Mouse (Mus musculus) left cerebral cortex, postnatal 25 days (tissue): ENCODE data around the gene Mxi1. TPM values are rescaled to one million over a fixed set of nuclear protein-coding genes. Genes with fewer than 3 reads are reported as not detected.

Experiments
- DNase-seq, 2 experiments: peaks; one replicate each; pipeline ENCODE4 v3.0.0; 2022; ENCODE audit warnings: low spot score in 2 of 2, mixed read lengths in 1 of 2
- intact Hi-C: fragments of 180-260 bp; cut with DNase I; formaldehyde crosslinking; loops from one replicate; pipeline ENCODE4 v1.15.1; 2025
- total RNA-seq, 2 experiments: library from RNA; stranded (reverse); gene quantifications; 2 replicates each; pipeline ENCODE4 v1.2.3; 2021

Gene Mxi1
- total RNA-seq, 2 experiments from 2014 or later = 84.1 to 84.2 TPM

DNA sequence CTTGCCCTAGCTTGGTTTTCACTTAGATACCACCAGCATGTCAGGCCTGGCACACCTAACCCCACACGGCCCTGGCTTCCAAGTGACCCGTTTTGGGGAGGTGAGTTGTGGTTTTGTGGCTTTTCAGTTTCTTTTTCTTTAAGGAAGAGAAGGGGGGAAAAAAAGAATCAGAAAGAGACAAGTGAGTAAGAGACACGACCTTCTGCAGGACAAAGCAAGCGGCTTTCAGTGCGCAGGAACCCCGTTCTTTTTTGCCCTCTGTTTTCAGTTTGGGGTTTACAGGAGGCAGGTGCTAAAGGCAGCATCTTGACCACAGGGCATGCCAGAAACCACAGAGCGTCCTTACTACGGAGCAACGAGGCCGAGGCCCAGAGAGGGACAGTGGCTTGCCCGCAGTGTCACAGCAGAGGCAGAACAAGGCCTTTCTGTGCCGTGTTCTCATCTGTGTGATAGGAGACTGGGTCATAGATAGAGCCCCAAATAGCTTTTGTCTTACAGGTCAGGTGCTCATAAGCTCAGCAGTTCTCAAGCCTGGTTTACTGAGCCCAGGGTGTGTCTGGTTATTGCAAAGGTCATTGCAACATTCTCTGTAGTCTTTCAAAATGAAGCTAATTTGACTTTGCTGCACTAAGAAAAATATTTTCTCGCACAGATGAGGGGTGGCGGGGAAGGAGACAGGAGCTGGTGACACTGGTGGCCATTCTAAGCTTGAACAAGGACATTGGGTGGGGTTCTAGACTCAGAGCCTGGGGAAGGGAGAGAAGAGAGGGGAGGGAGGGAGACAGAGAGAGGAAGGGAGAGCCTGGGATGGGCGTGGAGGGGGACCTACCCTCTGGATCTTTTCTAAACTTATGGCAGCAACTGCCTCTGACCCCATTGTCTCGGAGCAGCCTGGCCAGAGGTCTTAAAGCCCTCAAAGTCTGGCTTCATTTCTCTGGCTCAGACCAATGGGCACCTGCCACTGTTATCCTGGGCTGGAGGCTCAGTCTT is 8.1 kb downstream of the Mxi1 start:
- DNase-seq = no peak
- intact Hi-C loops = no loop called here

DNA sequence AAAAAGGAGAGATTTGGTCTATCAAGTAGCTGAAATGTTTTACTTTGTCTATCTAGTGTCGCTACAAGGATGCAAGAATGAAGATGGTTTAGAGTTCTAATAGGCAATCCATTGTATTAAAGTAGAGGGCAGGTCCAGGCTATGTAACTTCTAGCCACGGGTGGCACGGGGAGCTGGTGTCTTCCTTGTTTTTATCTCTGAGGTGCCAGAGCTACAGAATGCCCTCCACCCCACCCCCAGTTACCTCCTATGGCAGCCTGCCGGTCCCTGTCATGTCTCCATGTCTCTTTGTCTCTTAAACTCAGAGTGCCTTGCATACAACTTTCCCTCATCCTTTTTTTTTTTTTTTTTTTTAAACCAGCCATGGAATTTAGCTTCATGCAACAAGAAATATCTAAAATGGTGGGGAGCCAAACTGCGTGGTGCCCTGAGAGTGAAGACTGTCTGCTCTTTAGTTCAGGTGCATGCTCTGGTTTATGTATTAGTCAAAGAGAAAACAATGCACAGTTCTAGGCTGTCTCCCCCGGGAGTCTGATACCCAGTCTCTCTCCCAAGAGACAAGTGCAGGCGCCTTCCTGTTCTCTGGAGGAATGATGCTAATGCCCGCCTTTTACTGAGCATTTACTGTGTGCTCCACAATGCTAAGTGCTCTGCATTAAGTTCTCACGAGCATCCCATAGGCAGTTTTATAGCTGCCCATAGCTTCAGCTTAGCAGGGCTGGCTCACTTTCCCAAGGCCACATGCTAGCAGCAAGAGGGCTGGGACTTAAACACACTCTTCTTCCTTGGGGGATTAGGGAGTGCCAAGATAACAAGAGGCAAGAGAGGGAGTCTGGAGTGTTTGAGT is 10.2 kb downstream of the Mxi1 start:
- no peak for DNase-seq
- intact Hi-C loops = no loop called here

DNA sequence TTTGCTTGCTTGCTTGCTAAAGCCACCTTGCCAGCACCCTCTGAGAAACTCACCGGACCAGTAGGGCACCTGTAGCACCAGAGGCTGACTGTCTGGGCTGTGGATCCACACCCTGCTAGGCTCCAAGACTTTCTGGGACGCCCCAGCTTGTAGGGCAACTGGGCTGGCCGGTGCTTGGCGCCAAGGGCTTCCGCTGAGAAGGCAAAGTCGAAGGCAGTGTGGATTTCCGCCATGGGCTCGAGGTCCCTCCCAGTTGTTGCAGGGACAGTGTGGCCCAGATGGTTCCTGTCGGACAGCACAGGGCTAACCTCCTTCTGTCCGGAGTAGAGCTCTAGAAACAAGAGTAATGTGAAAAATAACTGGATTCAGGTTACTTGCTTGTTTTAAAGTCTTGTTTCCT is 11.0 kb downstream of the Mxi1 start:
- intact Hi-C loops = no loop called here
- no peak for DNase-seq

DNA sequence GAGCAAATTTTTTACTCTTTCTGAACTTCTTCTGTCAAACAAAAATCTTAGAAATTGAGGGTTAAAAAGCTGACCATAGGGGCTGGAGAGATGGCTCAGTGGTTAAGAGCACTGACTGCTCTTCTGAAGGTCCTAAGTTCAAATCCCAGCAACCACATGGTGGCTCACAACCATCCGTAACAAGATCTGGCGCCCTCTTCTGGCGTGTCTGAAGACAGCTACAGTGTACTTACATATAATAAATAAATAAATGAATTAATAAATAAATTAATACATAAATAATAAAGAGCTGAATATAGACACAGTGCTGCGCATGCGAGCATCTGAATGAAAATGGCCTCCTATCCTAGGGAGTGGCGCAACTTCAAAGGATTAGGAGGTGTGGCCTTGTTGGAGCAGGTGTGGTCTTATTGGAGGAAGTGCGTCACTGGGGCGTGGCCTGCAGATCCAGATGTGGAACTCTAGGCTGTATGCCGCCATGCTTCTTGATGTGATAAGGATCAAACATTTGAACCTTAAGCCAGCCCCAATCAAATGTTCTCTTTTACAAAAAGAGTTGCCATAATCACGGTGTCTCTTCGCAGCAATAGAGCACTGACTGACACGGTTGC is 12.2 kb downstream of the Mxi1 start:
- intact Hi-C loops = no loop called here
- DNase-seq = no peak

DNA sequence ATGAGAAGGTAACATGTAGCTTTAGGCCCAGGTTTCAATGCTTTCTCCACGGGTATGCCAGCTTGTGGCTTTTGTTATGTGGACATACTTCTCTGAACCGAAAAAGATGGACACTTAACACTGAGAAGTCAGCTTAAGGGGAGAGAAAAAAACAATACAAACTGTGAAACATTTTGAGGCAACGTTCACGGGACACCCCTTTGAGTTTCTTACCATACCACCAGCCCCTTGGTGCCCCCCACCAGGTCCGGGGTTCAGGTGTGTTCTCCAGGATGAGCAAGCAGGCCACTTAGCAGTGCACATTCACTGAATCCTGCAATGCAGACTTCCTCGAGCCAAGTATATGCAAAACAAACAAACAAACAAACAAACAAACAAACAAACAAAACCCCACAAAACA is 14.5 kb downstream of the Mxi1 start:
- DNase-seq = no peak
- intact Hi-C loops = loop anchor here (5.0 kb wide), 1 partner anchor 183 kb away; the partner anchor contains the start of gene Add3

DNA sequence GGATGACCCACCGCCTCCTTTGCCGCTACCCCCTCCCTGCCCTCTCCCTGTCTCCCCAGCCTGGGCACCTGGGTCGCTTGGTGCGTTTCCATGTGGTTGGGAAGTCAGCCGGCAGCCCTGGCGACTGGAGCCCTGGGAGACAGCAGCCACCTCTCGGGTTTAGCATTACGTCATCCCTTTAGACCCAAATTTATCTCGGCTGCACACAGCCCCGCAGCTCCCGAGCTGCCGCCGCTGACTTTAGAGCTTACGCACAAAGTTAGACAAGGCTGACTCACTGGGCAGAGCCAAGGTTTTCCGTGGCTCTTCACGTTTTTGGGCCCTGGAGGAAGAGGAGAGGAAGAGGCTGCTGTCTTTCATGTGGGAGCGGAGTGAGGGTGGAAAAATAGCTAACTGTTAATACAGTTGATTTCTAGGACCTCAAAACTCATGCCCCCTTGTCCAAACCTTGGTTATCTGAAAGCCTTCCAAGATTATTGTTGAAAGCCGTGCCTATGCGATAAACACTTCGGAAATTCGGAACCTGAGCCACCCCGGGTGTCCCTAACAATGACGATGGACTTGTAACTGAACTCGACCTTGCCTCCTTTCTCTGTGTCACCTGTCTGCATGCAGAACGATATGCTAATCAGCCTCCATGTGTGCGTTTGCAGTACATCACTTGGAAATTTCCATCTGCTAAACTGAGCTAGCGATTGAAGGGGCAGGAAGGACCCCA is 15.4 kb downstream of the Mxi1 start:
- peak; percentile 72 to 95 for DNase-seq
- intact Hi-C loops = loop anchor here (5.0 kb wide), 1 partner anchor 183 kb away; the partner anchor contains the start of gene Add3

DNA sequence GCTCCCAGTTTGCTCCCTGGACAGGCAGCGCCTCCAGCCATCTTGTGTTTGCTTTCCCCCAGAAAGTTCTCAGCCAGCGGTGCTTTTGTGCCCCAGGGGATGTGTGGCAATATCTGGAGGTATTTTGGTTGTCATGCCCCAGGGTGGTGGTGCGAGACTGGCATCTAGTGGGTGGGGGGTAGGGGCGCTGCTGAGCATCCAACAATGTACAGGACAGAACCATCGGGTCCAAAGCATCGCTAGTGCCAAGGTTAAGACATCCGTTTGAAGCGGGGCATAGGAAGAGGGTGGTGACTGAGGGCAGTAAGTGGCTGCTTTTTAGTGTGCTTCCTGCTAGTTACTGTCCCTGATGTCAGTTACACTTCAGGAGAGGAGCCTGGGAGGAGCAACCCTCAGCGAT is 17.8 kb downstream of the Mxi1 start:
- intact Hi-C loops = loop anchor here (5.0 kb wide), 1 partner anchor 186 kb away; the partner anchor contains the start of gene Add3
- DNase-seq = no peak

DNA sequence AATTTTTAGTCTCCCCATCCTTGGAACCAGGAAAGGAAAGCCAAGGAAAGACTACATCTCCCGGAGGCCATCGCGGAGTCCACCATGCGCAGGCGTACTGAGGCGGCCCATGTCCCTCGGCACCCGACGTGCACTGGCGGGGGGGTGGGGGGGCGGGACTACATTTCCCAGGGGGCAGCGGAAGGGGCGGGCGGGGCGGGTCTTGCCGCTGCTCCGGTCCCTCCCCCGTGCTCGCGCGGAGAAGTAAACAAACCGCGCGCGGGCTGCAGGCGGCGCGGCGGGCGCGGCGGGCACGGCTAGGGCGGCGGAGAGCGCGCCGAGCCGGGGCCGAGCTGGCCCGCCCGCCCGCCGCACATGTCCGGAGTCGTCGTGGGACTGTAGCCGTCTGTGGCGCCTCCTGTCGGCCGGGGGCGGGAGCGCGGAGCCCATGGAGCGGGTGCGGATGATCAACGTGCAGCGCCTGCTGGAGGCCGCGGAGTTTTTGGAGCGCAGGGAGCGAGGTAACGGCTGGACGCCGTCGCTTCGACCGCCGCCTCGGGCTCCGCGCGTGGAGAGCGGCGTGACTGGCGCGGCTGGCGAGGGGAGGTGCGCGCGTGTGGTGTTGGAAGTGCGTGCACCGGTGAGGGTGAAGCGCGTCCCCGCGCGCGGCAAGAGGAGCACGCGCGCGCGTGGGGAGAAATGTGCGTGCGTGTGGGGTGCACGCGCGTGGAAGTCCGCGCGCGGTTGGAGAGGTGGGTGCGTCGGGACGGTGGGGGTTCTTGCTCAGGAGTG is 19.1 kb downstream of the Mxi1 start:
- intact Hi-C loops = loop anchor here (1.0 to 5.0 kb wide), 2 partner anchors 16 to 187 kb away; partner anchors contain the start of gene Add3
- DNase-seq = peak; percentile 90 to 93

DNA sequence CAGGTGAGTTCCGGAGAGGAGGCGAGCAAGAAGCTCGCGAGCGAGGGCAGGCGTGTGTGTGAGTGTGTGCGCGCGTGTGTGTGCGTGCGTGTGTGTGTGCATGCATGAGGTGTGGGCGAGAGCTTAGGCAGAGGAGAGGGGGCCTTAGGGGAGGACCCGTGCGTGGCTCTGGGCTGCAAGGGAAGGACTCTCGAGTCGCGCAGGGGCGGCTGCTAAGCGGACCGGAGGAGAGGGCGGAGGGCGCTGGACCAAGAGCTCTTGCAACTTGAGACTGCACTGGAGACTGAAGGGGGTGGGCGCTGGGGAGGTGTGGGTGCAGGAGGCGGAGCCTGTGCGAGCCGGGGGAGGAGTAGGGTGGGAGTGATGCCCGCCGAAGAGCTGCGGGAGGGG is 19.7 kb downstream of the Mxi1 start:
- peak; percentile 70 to 77 for DNase-seq
- intact Hi-C loops = loop anchor here (1.0 to 5.0 kb wide), 5 partner anchors 17 to 188 kb away; partner anchors contain the start of gene Add3

DNA sequence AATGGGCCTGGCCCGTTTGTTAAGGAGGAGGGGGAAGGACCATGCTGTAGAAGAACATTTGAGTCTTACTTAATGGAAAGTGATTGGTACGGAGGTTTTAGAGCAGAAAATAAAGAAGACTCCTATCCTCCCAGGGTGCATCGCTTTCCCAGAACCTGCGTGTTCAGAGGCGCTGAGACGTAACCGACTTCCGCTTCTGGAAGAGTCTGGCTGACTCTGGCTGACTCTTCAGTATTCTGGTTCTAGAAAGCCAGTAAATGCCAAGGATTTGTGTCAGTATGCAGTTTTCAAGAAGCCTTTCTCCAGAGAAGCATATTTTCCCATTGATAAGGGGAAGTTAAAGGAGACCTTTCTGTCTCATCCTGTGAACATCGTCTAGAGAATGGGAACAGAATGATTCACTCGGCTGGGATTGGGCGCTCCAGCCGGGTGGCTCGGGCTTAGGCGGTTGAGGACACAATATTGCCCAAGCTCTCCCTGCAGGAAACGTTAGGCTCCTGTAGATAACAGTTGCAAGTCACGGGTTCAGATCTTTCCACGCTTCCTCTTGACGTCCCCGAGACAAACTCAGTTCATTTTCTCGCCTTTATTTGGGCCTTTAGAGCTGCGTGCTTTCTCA is 21.7 kb downstream of the Mxi1 start:
- no peak for DNase-seq
- intact Hi-C loops = loop anchor here (2.0 to 5.0 kb wide), 3 partner anchors 21 to 85 kb away; no protein-coding TSS in a partner anchor

DNA sequence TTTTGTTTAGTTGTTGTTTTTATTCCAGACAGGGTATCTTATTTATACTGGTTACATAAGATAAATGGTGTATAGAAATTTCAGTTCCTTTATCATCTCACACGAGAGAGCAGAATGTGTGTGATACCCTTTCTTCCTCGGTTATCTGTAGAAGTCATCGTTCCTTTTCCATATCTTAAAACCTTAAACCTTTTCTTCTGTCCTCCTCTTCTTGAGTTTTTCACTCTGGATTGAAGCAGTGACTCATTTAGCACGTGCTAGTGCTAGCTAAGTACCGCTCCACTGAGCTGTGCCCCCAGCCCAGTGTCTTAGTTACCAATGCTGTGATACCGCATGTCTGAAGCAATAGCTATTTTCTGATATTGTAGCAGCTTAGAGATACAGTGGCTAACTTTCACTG is 23.4 kb downstream of the Mxi1 start:
- DNase-seq = no peak
- intact Hi-C loops = loop anchor here (5.0 kb wide), 2 partner anchors 34 to 86 kb away; no protein-coding TSS in a partner anchor

DNA sequence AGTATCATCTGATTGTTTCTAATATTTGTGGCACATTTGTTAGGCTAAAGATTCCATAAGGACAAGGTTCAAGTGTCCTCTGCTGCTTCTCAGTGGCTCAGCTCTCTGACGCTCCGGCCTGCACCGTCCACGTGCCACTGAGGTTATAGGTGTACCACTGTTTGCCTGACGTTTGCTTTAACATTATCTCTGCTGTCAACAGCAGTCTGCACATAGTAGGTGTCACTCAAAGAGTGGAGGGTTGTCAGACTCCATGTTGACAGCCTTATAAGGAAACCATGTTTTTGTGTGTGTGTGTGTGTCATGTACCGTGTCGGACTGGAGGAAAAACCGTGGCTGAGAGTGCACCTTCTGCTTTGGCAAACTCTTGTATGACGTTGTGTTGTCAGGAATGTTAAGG is 24.9 kb downstream of the Mxi1 start:
- intact Hi-C loops = no loop called here

DNA sequence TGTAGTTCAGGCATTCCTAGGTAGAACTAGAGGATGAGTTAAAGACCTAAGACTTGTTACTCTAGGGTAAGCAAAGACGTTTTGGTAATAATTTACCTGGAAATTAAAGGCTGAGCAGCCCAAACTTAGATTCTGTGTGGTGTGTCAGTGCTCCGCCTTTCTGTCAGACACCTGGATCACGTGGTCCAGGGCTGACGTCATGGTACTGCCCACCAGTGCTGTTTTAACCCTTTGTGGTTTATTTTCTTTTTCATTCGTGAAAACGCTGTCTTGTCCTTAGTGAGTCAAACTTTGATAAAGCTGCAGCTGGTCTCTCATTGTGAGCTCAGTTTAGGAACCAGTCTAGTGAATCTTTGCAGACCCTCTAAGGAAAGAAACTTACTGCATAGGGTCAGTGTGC is 30.1 kb downstream of the Mxi1 start:
- intact Hi-C loops = no loop called here
- DNase-seq = no peak

More for the DNA sequence above, 24.9 kb downstream of the Mxi1 start:
- no peak for DNase-seq

DNA sequence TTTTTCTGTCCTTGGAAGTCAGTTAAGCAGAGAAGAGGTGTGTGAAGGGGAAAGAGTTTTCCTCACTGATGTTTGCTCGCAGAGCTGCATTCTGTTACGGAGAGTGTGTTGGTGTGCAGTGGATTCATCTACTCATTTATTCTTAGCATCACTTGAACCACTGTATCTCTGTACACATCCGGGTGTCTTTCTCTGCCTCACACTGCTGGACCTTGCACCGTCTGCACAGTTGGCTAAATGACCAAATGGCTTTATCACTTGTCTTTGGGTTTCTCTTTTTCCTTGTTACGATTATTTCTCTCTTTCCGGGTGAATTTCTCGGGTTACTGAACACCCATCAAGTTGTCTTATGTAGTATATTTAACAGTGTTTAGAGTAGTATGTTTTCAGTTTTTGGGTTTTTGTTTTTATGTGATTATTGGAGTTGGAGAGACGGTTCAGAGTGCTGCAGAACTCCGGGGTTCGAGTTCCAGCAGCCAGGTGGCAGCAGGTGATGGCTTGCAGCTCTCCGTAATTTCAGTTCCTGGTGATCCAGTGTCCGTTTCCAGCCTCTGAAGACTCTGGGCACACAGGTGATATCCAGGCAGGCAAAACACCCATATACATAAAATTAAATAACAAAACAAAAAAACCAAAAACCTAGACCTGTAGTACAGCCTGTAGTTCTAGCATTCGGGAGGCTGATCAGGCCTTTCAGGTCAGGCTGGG is 33.0 kb downstream of the Mxi1 start:
- intact Hi-C loops = no loop called here
- no peak for DNase-seq

DNA sequence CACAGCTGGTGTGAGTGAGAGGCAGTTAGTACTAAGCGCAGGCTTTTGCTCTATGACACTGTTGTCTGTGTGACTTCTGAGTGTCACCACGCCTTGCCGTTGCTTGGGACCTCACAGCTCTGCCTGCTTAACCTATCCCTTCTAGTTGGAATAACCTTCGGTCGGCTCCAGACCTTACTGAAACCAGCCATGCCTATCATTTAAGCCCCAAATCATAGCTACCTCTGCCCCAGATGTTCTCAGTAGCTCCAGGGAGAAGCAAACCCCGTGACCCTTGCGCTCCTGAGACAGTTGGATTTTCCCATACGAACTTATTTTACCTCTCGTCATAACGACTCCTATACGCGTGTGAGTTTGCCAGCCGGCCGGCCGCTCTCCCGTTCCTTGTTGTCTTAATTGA is 33.7 kb downstream of the Mxi1 start:
- no peak for DNase-seq
- intact Hi-C loops = no loop called here

DNA sequence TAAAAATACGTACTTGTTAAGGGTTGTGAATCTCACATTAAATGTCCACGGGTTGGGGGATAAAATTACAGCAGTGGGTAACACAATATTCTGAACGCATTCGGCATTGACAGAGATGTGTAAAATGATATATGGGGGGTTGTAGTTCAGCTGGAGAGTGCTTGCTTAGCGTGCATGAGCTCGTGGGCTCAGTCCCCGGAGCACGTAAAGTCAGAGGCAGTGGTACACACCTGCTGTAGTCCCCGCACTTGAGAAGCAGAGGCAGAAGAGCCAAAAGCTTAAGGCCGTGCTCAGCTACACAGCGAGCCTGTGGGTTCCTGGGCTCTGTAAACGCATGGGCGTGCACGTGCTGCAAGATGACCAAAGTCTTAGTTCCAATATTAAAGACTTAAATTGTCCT is 35.4 kb downstream of the Mxi1 start:
- intact Hi-C loops = no loop called here

DNA sequence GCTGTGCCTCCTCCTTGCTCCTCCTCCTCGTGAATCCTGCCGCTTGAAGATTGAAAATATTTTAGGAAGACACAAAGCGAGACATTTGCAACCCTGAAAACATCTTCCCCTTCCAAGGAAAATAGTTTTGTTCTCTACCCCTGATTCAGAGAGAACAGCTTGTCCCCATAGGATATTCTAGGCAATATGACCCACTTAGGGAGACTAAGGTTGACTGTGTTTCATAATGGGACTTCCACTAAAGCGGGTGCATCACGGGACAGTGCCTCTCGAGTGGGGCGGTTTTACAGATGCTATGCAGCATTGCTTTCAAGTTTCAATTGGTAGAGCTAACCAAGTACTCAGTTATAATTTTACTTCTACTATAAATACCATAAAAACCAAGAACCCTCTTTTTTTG is 43.5 kb downstream of the Mxi1 start:
- intact Hi-C loops = loop anchor here (1.0 to 5.0 kb wide), 3 partner anchors 23 to 212 kb away; partner anchors contain the start of gene Add3
- DNase-seq = peak; percentile 33 to 93

More for the DNA sequence above, 35.4 kb downstream of the Mxi1 start:
- DNase-seq = no peak
